Mouse (Mus musculus) WW6 (cell line): ENCODE measurements around the gene Dus1l.
"Not testable (repeated sequence)": the region's sequence is repeated elsewhere in the genome, so short reads cannot be mapped to it uniquely, and the experiment has no call there.

ENCODE experiments used
- DNase-seq: peaks from one replicate; pipeline ENCODE4 v3.0.0-alpha.2; 2013; ENCODE audit warnings: low read depth, low spot score

Gene Dus1l

GRCm38 (mm10) chr11:120819556-120819955 lies 23.4 kb upstream of the Dus1l start:
- DNase-seq, result no peak

GRCm38 (mm10) chr11:120818251-120818650 lies 22.0 kb upstream of the Dus1l start:
- no peak for DNase-seq

GRCm38 (mm10) chr11:120817358-120817757 lies 21.2 kb upstream of the Dus1l start:
- no peak for DNase-seq

GRCm38 (mm10) chr11:120812068-120812467 lies 15.9 kb upstream of the Dus1l start:
- no peak for DNase-seq

- DNase-seq, result no peak
Measured at GRCm38 (mm10) chr11:120808010-120808409, 11.8 kb upstream of the Dus1l start.

GRCm38 (mm10) chr11:120805375-120806298 lies 9.4 kb upstream of the Dus1l start:
- DNase-seq, result no peak

- no peak for DNase-seq
Measured at GRCm38 (mm10) chr11:120804769-120805168, 8.6 kb upstream of the Dus1l start.

- no peak for DNase-seq
Measured at GRCm38 (mm10) chr11:120804274-120804673, 8.1 kb upstream of the Dus1l start.

GRCm38 (mm10) chr11:120800061-120800904 lies 4.1 kb upstream of the Dus1l start:
- DNase-seq, result peak; percentile 93

- DNase-seq, result no peak
Measured at GRCm38 (mm10) chr11:120799316-120799890, 3.2 kb upstream of the Dus1l start.

GRCm38 (mm10) chr11:120798244-120798643 lies 2.0 kb upstream of the Dus1l start:
- no peak for DNase-seq

- no peak for DNase-seq
Measured at GRCm38 (mm10) chr11:120796614-120796946, 377 bp upstream of the Dus1l start.

- no peak for DNase-seq
Measured at GRCm38 (mm10) chr11:120792652-120793051, 3.6 kb downstream of the Dus1l start.

- DNase-seq, result no peak
Measured at GRCm38 (mm10) chr11:120789810-120790209, 6.4 kb downstream of the Dus1l start.

- DNase-seq, result no peak
Measured at GRCm38 (mm10) chr11:120789355-120789754, 6.8 kb downstream of the Dus1l start.

- DNase-seq, result not testable (repeated sequence)
Measured at GRCm38 (mm10) chr11:120788460-120788859, 7.7 kb downstream of the Dus1l start.

- no peak for DNase-seq
Measured at GRCm38 (mm10) chr11:120785145-120785544, 11.1 kb downstream of the Dus1l start.

- DNase-seq, result peak; percentile 65
Measured at GRCm38 (mm10) chr11:120784064-120784791, 12.0 kb downstream of the Dus1l start, which contains the start of the genes Rfng and Gps1. Gene Rfng (minus strand): TSS chr11:120784207. Gene Gps1 (plus strand): TSS chr11:120784272.

- no peak for DNase-seq
Measured at GRCm38 (mm10) chr11:120783426-120784063, 12.7 kb downstream of the Dus1l start.

GRCm38 (mm10) chr11:120781361-120781760 lies 14.8 kb downstream of the Dus1l start:
- DNase-seq, result not testable (repeated sequence)

GRCm38 (mm10) chr11:120779876-120780275 lies 16.3 kb downstream of the Dus1l start:
- no peak for DNase-seq
